Mouse (Mus musculus) T-helper 1 cell (primary cell): Measurements from ENCODE around the gene Vsnl1.

ENCODE experiments used
- in situ Hi-C: fragments of 300-600 bp; cut with MboI, MseI; formaldehyde crosslinking; loops from one replicate; pipeline ENCODE4 v1.15.1; 2025; ENCODE audit warnings: high pct_unique_total_duplicates

Vsnl1 gene

DNA sequence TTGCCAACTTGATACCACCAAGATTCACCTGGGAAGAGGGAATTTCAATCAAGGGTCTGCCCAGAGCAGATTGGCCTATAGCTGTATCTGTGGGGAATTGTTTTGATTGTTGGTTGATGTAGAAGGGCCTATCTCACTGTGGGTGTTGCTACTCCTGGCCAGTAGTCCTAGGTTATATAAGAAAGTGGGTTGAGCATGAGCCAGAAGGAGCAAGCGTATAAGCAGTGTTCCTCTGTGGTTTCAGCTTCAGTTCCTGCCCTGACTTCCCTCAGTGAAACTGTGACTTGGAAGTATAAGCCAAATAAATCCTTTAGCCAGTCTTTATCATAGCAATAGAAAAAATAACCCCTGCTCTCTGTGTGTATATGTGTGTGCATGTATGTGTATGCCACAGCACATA is 51.7 kb downstream of the Vsnl1 start:
- in situ Hi-C loops = no loop called here

DNA sequence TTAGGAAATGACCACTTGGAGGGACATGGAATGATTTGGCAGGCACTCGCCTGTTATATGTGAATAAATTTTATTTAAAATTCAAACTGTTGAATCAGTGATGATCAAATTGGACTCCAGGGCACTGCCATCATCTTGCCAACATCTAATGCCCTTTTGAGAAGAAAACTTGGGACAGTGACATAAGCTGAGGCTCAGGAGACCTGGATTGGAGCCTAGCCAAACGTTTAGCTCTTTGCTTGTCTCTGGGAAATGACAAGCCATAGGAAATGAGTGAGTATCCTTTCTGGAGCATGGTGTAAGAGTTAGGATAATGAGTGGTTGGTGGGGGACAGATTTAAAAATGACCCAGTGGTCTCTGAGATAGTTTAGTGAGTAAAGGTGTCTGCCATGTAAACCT is 57.0 kb downstream of the Vsnl1 start:
- in situ Hi-C loops = no loop called here

DNA sequence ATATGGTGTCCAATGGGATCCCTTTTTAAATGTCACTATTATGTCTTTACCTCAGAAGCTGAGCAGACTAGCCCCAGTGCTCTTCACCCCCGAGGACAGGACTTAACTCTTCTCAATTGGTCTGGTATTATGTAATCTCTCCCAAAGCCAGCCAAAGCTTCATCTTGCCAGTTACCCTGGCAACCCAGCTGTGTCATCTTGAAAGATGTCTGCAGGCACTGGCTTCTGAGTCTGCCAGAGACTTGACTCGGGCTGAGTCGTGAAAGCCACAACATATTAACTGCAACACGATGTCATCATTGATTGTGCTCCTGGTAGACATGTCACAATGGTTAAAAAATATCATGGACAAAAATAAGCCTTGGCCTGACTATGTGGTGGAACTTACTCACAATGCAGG is 66.4 kb downstream of the Vsnl1 start:
- in situ Hi-C loops = no loop called here

DNA sequence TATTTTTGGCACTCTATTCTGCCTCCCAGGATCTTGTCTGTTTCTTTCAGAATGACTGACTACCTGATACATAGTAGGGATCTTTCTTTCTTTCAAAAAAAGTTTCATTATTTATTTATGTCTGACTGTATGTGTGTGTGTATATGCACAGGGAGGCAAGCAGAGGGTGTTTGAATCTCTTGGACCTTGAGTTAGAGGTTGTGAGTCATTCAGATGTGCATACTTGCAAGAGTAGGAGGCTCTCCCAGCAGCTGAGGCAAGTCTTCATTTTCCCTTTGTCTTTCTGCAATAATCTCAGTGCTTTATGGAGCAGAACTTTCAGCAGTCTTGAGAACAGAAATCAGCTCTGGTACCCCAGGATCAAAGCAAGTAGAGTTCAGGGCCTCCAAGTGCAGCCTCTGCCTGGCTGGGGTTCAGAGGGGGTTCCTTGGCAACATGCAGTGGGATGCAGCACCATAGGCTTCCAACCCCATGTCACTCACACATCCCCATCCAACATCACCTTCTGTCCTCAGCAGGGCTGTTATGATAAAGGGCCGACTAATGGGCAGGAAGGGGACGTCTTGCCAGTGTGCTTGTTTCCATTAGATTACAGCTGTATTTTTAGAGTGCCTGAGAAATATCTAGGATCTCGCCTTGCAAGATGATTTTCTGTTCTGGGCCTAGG is 69.2 kb downstream of the Vsnl1 start:
- in situ Hi-C loops = no loop called here

DNA sequence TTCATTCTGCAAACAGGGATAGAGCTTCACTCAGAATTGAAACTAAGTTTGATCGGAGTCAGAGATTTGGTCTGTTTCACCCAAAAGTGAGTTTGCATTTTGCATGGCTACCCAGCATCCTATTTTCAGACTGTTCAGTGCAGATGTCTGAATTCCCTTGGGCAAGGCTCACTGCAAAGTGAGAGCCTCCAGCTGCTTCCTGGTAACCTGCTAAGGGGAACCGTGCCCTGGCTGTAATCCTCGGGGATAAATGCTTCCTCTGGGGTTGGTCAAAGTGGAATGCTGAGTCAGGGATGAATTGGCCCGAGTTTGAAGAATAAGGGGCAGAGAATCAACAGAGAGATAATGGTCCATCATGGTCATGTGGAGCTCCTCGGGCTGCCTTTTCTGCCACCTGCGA is 71.5 kb downstream of the Vsnl1 start:
- in situ Hi-C loops = no loop called here

DNA sequence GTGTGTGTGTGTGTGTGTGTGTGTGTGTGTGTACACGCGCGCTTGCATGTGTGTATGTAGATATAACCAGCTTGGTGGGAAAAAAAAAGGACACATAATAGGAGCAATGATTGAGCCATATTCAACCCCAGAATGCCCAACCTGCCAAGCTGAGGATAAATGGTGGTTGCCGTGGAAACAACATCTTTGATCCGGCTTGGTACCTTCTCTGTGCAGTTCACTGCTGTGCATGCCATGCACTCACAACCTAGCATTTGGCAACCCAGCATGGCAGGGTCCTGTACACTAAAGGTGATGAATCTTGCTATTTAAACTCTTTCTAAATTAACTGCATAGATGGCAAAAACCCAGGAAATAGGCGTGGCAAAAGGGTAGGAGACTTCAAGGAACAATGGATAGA is 74.0 kb downstream of the Vsnl1 start:
- in situ Hi-C loops = no loop called here

DNA sequence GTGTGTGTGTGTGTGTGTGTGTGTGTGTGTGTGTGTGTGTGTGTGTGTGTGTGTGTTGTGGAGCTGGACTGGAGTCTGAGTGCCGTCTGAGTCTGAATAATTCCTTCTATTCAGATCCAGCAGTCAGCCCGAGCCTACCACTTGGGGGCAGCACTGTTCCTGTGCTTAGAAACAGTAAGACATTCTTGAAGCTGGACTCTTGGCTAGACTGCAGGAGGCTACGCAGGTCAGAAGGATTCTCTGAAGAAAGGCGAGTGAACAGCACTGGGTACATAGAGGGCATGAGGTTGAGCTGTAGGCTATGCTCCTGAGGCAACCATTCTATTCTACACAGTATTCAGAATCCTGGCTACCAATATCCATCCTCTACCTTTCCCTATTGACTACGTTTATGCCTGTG is 85.5 kb downstream of the Vsnl1 start:
- in situ Hi-C loops = loop anchor here (5.0 kb wide), 1 partner anchor 966 kb away; no protein-coding TSS in a partner anchor

DNA sequence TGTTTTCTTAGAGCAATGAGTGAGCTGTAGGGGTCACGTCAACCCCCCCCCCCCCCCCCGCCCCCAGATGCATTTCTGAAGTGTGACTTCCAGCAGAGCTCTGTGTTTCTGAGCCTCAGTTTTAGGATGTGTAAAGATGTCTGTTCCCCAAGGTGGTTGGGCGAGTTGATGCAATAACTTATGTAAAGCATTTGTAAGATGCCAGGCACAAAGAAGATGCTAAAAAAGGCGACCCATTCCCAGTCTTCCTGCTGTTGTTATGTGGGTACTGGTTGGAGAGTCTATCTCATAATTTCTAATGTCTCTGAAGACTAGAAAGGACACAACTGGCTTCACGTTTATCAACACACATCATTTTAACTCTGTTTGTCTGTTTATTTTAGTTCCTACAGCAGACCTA is 86.5 kb downstream of the Vsnl1 start:
- in situ Hi-C loops = loop anchor here (5.0 to 25.0 kb wide), 3 partner anchors 755 to 1587 kb away; partner anchors contain the start of gene Mycn

DNA sequence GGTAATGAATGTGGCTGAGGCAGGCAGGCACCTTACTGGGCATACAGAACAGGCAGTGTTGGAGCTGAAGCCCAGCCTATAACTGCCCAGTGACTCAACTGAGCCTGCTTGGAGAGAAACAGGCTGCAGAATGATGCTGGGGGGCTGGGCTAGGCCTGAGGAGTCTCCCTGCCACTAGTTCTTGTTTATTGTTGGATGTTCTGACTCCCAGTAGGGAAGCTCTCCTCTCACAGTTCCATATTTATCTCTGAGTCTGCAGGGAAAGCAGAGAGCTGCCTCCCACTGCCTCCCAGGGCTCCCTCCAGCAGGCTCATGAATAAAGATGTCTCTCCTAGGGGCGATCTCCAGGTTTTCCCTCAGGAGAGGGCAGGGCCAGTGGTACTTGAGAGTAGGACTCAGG is 88.0 kb downstream of the Vsnl1 start:
- in situ Hi-C loops = loop anchor here (10.0 to 25.0 kb wide), 2 partner anchors 754 to 1589 kb away; partner anchors contain the start of gene Mycn

DNA sequence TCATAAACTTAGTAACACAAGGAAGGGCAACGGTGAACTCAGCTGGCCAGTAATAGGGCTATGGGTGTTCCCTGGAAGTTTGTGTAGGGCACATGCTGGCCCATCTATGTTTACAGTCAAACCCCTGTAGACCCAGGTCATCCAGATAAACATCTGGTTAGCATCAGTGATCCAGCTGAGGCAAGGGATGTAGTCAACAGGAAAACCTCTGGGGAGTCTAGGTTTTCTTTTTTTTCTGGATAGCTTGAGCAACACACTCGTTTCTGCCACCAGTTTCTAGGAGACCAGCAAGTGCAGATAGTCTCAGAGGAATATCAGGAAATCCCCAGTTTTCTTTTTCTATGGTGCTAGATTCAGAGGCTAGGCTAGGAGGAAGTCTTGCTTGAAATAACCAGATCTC is 90.5 kb downstream of the Vsnl1 start:
- in situ Hi-C loops = loop anchor here (10.0 to 25.0 kb wide), 2 partner anchors 751 to 1591 kb away; partner anchors contain the start of gene Mycn

DNA sequence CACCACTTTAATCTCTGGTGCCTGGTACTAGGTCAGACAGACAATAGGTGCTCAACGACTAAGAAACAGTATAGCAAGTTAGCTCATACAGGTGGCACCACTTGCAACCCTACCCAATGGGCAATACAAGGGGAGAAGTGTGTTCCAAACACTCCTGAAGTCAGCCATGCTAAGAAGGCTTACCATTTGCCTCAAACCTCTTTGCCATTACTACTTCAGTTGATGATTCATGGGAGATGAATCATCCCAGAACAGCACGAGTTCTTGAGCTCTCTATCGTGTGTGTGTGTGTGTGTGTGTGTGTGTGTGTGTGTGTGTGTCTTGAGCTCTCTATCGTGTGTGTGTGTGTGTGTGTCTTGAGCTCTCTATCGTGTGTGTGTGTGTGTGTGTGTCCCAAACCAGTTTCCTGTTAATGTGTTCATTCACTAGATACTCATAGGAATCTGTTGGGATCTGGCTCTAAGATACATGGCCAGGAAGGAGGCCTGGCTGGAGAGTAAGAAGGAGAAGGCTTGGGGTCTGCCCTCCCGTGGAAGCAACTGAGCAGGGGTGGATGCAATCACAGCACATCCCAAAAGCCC is 94.3 kb downstream of the Vsnl1 start:
- in situ Hi-C loops = loop anchor here (10.0 to 25.0 kb wide), 2 partner anchors 747 to 1595 kb away; partner anchors contain the start of gene Mycn

DNA sequence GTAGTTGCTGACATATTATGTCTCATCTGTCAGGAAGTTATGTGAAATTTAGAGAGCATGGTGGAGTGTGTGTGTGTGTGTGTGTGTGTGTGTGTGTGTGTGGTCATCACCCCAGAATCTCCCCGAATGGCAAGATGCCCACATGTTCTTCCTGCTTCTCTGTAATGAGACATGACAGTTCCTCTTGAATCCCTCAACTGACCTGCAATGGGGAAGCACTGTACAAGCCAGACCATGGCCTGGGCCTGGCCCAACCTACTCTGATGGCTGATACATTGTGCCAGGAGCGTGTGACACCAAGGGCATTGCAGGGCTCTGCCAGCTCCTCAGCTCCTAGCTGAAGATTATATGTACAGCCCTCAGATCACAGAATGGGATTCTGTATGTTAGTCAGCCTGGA is 98.2 kb downstream of the Vsnl1 start:
- in situ Hi-C loops = loop anchor here (25.0 kb wide), 1 partner anchor 1599 kb away; the partner anchor contains the start of gene Mycn

DNA sequence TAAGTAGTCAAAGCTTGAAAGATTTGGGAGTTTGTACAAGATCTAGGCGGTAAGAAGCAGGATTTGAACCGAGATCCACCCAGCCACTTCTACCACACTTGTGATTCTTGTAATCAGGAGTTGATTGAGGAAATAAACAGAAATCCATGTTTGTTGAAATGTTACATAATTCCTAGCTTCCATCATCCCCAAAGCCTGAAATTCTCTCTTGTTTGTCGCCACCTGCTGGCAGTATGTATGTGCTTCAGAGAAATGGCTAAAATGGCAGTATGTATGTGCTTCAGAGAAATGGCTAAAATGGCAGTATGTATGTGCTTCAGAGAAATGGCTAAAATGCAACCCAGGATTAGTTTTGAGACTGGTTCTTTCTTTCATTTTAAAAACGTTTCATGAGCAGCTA is 99.6 kb downstream of the Vsnl1 start:
- in situ Hi-C loops = loop anchor here (25.0 kb wide), 1 partner anchor 1600 kb away; the partner anchor contains the start of gene Mycn

DNA sequence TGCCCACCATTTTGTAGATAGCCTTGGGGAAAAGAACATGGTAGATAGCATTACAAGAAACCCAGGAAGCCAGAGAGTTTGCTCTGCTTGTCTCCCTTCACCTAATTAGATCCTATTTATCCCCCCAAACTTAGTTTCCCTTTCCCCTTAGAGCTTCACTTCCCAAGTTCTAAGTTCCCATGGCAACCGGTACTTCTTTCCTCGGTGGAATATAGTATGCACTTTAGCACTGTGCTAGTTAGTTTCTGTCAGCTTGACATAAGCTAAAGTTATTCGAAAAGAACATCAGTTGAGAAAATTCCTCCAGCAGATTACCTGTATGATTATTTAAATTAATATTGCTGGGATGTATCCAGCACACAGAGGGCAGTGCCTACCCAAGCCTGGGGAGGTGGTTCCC is 109.9 kb downstream of the Vsnl1 start:
- in situ Hi-C loops = loop anchor here (25.0 kb wide), 1 partner anchor 1611 kb away; the partner anchor contains the start of gene Mycn

DNA sequence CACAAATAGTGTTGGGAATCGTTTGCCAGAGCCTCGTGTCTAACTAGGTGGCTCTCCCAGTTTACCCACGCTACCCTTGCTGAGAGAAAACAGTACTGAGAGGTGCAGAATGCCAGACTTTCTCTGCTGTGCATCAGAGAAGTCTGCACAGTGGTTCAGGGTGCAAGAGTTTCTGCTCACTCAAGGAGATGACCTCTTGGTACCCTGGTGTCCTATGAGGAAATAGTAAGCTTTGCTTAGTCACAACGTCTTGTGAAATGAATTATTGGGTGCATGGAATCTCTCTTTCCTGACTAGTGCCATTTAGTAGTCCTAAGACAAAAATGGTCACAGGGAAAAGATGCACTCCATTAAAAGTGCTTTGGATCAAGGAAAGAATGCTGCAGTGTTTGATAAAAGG is 111.9 kb downstream of the Vsnl1 start:
- in situ Hi-C loops = no loop called here

DNA sequence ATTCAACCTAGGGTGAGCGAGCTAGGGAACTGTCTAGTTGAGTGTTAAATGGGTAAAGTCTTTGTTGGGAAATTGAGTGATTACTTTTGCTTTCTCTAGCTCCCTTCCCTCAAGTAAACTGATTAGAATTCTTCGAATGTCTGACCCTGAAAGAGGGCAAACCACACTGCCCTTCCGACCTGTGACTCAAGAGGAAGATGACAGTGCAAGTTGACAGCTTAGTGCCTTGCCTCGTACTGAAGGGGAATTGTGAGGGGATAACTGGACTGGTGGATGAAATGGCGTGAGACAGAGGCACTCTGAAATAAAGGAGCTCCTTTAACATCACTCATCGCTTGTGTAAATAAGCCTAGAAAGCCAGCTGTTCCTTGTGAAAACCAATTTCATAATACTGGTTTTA is 118.7 kb downstream of the Vsnl1 start:
- in situ Hi-C loops = no loop called here

DNA sequence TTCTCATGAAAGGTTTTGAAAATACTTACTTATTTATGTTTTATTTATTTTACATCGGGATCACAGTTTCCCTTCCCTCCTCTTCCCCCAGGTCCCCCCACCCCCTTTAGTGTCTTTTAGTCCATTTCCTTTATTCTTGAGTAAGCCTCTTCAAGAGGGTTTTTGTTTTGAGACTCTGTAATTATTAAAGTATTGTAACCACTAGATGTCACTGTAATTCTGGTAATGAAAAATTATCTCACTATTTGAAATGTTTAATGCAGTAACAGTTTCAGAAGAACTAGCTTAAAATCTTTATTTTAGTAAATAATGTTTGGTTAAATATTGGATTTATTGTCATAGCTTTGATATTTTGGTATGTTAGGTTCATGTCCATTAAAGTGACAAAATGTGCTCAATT is 122.6 kb downstream of the Vsnl1 start:
- in situ Hi-C loops = no loop called here

DNA sequence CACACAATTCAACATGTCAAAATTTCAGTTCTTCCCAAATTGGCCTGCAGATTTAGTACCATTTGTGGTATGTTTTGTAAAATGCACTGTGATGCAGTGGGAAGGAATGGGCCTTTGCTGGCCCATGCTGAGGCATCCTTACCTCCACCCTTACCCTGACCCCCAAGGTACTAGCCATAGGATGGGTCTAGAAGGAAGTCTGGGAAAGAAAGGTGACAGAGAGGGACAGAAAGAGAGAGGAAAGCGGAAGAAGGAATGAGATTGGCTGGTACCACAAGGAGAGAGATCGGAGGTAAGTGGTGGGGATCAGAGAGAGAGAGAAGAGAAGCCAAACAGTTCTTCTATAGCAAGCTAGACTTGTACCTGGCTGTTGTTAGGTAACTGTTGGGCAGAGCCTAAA is 125.3 kb downstream of the Vsnl1 start:
- in situ Hi-C loops = no loop called here

DNA sequence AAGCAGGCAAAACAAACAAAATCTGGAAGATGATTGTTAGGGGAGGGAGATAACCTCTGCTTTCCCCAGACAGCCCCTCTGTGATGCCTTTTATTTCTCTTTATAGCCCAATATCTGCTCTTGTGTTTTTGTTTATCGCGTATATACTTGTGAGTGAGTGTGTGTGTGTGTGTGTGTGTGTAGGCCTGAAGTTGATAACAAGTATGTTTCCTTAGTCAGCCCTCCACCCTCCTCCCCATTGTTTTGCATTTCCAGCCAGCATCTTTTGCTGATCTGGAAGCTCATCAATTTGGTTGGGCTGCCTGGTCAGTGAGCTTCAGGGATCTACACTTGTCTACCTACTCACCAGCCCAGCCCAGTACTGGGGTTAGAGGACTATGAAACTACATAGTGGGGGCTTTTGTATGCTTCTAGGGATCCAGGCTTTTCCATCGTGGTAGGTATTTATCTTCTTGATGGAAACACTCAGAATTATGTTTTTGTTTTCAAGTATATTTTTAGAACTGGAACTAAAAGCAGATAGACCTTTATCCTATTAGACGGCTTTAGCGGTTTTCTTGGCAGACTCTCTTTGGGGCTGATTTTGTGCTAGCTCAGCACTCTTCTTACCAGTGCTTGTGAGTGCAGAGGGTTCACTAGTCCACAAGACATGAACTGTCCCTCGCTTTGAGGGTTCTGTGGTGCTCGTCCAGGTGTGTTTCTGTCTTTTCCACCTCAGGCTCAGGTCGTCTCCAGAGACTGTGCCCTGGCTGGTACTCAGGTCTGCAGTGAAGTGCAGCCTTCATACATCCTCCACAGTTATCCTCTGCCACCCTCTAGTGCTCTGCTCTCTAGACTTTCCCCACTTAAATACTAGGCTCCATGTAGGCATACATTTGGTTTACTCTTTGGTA is 129.4 kb downstream of the Vsnl1 start:
- in situ Hi-C loops = loop anchor here (5.0 kb wide), 1 partner anchor 1920 kb away; no protein-coding TSS in a partner anchor

DNA sequence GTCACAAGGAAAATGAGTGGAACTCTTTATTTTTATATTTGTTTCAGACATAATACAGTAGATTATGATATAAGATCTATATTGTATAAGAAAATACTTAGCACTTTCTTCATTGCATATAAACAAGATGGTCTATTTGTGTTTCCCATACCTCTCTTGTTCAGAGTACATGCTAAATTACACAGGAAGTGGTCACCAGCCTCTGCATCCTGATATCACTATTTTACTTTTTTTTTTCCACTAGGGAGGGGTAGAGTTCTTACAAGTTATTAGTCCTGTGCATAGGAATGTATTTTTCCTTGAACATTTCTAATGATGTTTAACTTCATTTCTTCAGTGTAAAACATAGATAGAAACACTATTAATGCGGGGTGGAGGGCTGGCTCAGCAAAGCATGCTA is 135.6 kb downstream of the Vsnl1 start:
- in situ Hi-C loops = no loop called here

DNA sequence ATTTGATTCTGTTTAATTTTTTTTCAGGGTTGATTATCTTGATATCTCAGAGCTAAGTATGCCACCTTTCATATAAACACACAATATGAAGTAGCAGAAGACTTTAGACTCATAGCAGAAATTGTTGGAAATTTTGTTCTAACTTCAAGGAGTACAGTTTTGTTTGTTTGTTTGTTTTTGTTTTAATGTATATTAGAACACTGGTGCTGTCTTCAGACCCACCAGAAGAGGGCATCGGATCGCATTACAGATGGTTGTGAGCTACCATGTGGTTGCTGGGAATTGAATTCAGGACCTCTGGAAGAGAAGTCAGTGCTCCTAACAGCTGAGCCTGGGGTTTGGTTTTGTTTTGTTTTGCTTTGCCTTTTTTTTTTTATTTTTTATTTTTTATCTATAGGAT is 150.0 kb downstream of the Vsnl1 start:
- in situ Hi-C loops = no loop called here

DNA sequence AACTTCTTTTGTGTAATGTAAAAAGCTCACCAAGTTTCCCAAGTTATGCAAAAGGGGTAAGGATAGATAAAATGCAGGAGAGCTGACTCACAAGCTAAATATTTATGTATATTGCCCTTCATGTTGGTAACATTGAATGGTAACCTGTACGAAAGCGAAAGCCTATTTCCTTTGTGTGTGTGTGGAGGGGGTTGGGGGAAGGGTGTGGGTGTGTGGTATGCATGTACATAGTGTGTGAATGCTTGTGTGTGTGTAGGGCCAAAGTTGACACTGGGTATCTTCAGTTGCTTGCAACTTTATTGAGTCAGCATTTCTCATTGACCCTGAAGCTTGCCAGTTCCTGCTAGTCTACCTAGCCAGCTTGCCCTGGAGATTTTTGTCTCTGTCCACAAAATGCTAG is 154.8 kb downstream of the Vsnl1 start:
- in situ Hi-C loops = no loop called here
